Mouse (Mus musculus) embryonic fibroblast, embryonic 13.5 days (primary cell): ENCODE data around the gene Crip1. TPM values are rescaled to one million over a fixed set of nuclear protein-coding genes. Genes with fewer than 3 reads are reported as not detected.

ENCODE experiments used
- H3K27ac ChIP-seq: 2 replicates; pipeline ENCODE4 v1.5.1; 2012; ENCODE audit warnings: low read length, control low read depth, inconsistent platforms; ENCODE audit not compliant: insufficient read depth
- H3K4me1 ChIP-seq: 2 replicates; pipeline ENCODE4 v1.6.1; 2011; ENCODE audit warnings: low read length; ENCODE audit not compliant: control insufficient read depth, insufficient read depth
- H3K4me3 ChIP-seq: 2 replicates; pipeline ENCODE4 v1.5.1; 2011; ENCODE audit warnings: mild to moderate bottlenecking, control low read depth, low read length; ENCODE audit not compliant: insufficient read depth
- CTCF ChIP-seq: IDR thresholded peaks from 2 replicates; pipeline ENCODE4 v1.5.1; 2011; ENCODE audit warnings: mild to moderate bottlenecking, control low read depth, low read length, moderate library complexity, borderline replicate concordance; ENCODE audit not compliant: insufficient read depth
- POLR2A ChIP-seq: IDR thresholded peaks from 2 replicates; pipeline ENCODE4 v1.6.1; 2011; ENCODE audit warnings: low read depth, mild to moderate bottlenecking, control low read depth, low read length, moderate library complexity
- polyA plus RNA-seq: library from polyadenylated mRNA; stranded (reverse); fragments of >200 nt; gene quantifications from 2 replicates; pipeline ENCODE4 v1.2.4, GENCODE M21; 2011; ENCODE audit warnings: low read depth; ENCODE audit not compliant: missing spikeins, insufficient read length

Crip1 gene
- polyA plus RNA-seq, 1 experiment, result 75.5 TPM

GRCm38 (mm10) chr12:113145591-113145990 is 525 bp upstream of the Crip1 start:
- TF ChIP-seq CTCF (no peak), POLR2A (no peak)
- Histone ChIP-seq H3K4me1 (no peaks in the 10 kb centered on the region), H3K4me3 (no peak overlapping the region), H3K27ac (no peak overlapping the region)

- Histone ChIP-seq H3K27ac (no peak overlapping the region), H3K4me3 (no peak overlapping the region), H3K4me1 (no peaks in the 10 kb centered on the region)
- no peak for TF ChIP-seq CTCF
- TF ChIP-seq POLR2A, result no peak
Observed at GRCm38 (mm10) chr12:113147481-113147880, 1.4 kb downstream of the Crip1 start.

- Histone ChIP-seq H3K27ac (no peak overlapping the region), H3K4me1 (no peaks in the 10 kb centered on the region), H3K4me3 (no peak overlapping the region)
- TF ChIP-seq POLR2A (no peak), CTCF (no peak)
Observed at GRCm38 (mm10) chr12:113148381-113149035, 2.4 kb downstream of the Crip1 start.

- Histone ChIP-seq H3K4me3 (no peak overlapping the region), H3K27ac (no peak overlapping the region), H3K4me1 (no peaks in the 10 kb centered on the region)
- no peak for TF ChIP-seq CTCF
- no peak for TF ChIP-seq POLR2A
Observed at GRCm38 (mm10) chr12:113149341-113149740, 3.2 kb downstream of the Crip1 start.

- Histone ChIP-seq H3K4me1 (0 out of 2 replicates have a peak, but pooled peaks cover 2% of the 10 kb centered on the region), H3K4me3 (no peak overlapping the region), H3K27ac (no peak overlapping the region)
- TF ChIP-seq POLR2A (no peak), CTCF (no peak)
Observed at GRCm38 (mm10) chr12:113149896-113150295, 3.8 kb downstream of the Crip1 start.

GRCm38 (mm10) chr12:113150591-113150990 is 4.5 kb downstream of the Crip1 start:
- H3K27ac ChIP-seq, result no peak overlapping the region
- TF ChIP-seq POLR2A (no peak), CTCF (no peak)
- no peak overlapping the region for H3K4me3 ChIP-seq
- 0 out of 2 replicates have a peak, but pooled peaks cover 6% of the 10 kb centered on the region for H3K4me1 ChIP-seq

GRCm38 (mm10) chr12:113151046-113151445 is 4.9 kb downstream of the Crip1 start:
- H3K27ac ChIP-seq, result no peak overlapping the region
- 0 out of 2 replicates have a peak, but pooled peaks cover 6% of the 10 kb centered on the region for H3K4me1 ChIP-seq
- H3K4me3 ChIP-seq, result no peak overlapping the region
- TF ChIP-seq CTCF, result no peak
- TF ChIP-seq POLR2A, result no peak

- TF ChIP-seq CTCF (no peak), POLR2A (peak; percentile 86)
- no peak overlapping the region for H3K27ac ChIP-seq
- H3K4me3 ChIP-seq, result peak overlapping the region; percentile 31
- H3K4me1 ChIP-seq, result 0 out of 2 replicates have a peak, but pooled peaks cover 6% of the 10 kb centered on the region
Observed at GRCm38 (mm10) chr12:113151661-113152271, 5.7 kb downstream of the Crip1 start.

- TF ChIP-seq CTCF, result no peak
- no peak for TF ChIP-seq POLR2A
- Histone ChIP-seq H3K27ac (no peak overlapping the region), H3K4me3 (peak overlapping the region; percentile 31), H3K4me1 (0 out of 2 replicates have a peak, but pooled peaks cover 10% of the 10 kb centered on the region)
Observed at GRCm38 (mm10) chr12:113152272-113152661, 6.2 kb downstream of the Crip1 start.

GRCm38 (mm10) chr12:113152991-113153525 is 6.9 kb downstream of the Crip1 start:
- Histone ChIP-seq H3K4me3 (no peak overlapping the region), H3K27ac (no peak overlapping the region), H3K4me1 (0 out of 2 replicates have a peak, but pooled peaks cover 12% of the 10 kb centered on the region)
- no peak for TF ChIP-seq POLR2A
- TF ChIP-seq CTCF, result no peak

GRCm38 (mm10) chr12:113153971-113154370 is 7.9 kb downstream of the Crip1 start:
- Histone ChIP-seq H3K4me1 (0 out of 2 replicates have a peak, but pooled peaks cover 12% of the 10 kb centered on the region), H3K4me3 (no peak overlapping the region), H3K27ac (no peak overlapping the region)
- TF ChIP-seq POLR2A, result no peak
- TF ChIP-seq CTCF, result no peak
